Mouse (Mus musculus): Measurements from ENCODE around the gene Dnah3.

- TF ChIP-seq POLR2A (IDR thresholded peaks at IDR 0.05; ENCODE audit: control insufficient read depth, low read depth, low read length) (no peak), CTCF (IDR thresholded peaks at IDR 0.05; ENCODE audit: control insufficient read depth, insufficient read depth, insufficient replicate concordance, low read depth, low read length) (no peak)
These were observed 202.9 kb downstream of the Dnah3 start for GRCm38 (mm10) chr7:119892198-119892597.

Measured in testis, adult 2 months (tissue).